Mouse (Mus musculus) common myeloid progenitor, adult 5-6 weeks (primary cell): ENCODE data around the gene Btbd7. TPM values are rescaled to one million over a fixed set of nuclear protein-coding genes. Genes with fewer than 3 reads are reported as not detected.

Experiments
- ATAC-seq: replicated peaks from 2 replicates; pipeline ENCODE4 v1.8.0; 2016; ENCODE audit warnings: low read depth, mild to moderate bottlenecking, moderate TSS enrichment, inconsistent platforms; ENCODE audit not compliant: poor library complexity, severe bottlenecking
- total RNA-seq: library from RNA; stranded (forward); fragments of 200-1000, 187-1606 nt; gene quantifications from 2 replicates; pipeline ENCODE4 v1.2.3, GENCODE M21; 2017

Btbd7 gene
- total RNA-seq, 1 experiment from 2014 or later: 25.6 TPM

GRCm38 (mm10) chr12:102784899-102785592 is 93.2 kb downstream of the Btbd7 start:
- ATAC-seq: no peak

- ATAC-seq: no peak
Measured at GRCm38 (mm10) chr12:102782841-102783240, 95.4 kb downstream of the Btbd7 start.

GRCm38 (mm10) chr12:102779452-102779851 is 98.8 kb downstream of the Btbd7 start:
- ATAC-seq: peak; percentile 48; the same call in 1 of the 2 replicates

GRCm38 (mm10) chr12:102778151-102778550 is 100.1 kb downstream of the Btbd7 start:
- no peak for ATAC-seq

GRCm38 (mm10) chr12:102776035-102776434 is 102.2 kb downstream of the Btbd7 start:
- no peak for ATAC-seq

- ATAC-seq: no peak
Measured at GRCm38 (mm10) chr12:102772676-102773075, 105.6 kb downstream of the Btbd7 start.

- ATAC-seq: no peak
Measured at GRCm38 (mm10) chr12:102771601-102772000, 106.7 kb downstream of the Btbd7 start.

GRCm38 (mm10) chr12:102769000-102769399 is 109.3 kb downstream of the Btbd7 start:
- ATAC-seq: no peak

- ATAC-seq: no peak
Measured at GRCm38 (mm10) chr12:102763696-102764095, 114.6 kb downstream of the Btbd7 start.

GRCm38 (mm10) chr12:102761668-102762067 is 116.6 kb downstream of the Btbd7 start:
- no peak for ATAC-seq

GRCm38 (mm10) chr12:102758936-102759335 is 119.3 kb downstream of the Btbd7 start:
- no peak for ATAC-seq

GRCm38 (mm10) chr12:102758403-102758756 is 119.9 kb downstream of the Btbd7 start, which contains the start of gene Gm20604:
Gene Gm20604, minus strand, starts transcription at chr12:102758672.
- ATAC-seq: no peak

GRCm38 (mm10) chr12:102757689-102758402 is 120.4 kb downstream of the Btbd7 start, which contains the start of the genes Gm28051, Gon7 and Ubr7:
Gene Gm28051, minus strand, starts transcription at chr12:102757765.
Gene Gon7, minus strand, starts transcription at chr12:102757803.
Gene Ubr7, plus strand, starts transcription at chr12:102757967.
- ATAC-seq: peak; percentile 94

GRCm38 (mm10) chr12:102757055-102757688 is 121.1 kb downstream of the Btbd7 start:
- ATAC-seq: no peak

- ATAC-seq: no peak
Measured at GRCm38 (mm10) chr12:102756304-102756703, 122.0 kb downstream of the Btbd7 start.

GRCm38 (mm10) chr12:102748256-102748655 is 130.0 kb downstream of the Btbd7 start:
- ATAC-seq: no peak

GRCm38 (mm10) chr12:102744839-102745238 is 133.4 kb downstream of the Btbd7 start:
- ATAC-seq: peak; percentile 70

GRCm38 (mm10) chr12:102743589-102744574 is 134.4 kb downstream of the Btbd7 start, which contains the start of the genes Moap1 and Tmem251:
Gene Moap1, minus strand, starts transcription at chr12:102743661.
Gene Tmem251, plus strand, starts transcription at chr12:102743762.
- ATAC-seq: peak; percentile 86

GRCm38 (mm10) chr12:102743036-102743588 is 135.2 kb downstream of the Btbd7 start:
- peak; percentile 1; the same call in 1 of the 2 replicates for ATAC-seq
